Comparison of ENCODE assay signal across 9 mouse cellular contexts in genomic region chr2:157561165-157561836, GRCm38 (mm10). TPM values are rescaled to one million over a fixed set of nuclear protein-coding genes. Genes with fewer than 3 reads are reported as not detected.
DNase-seq lines count a peak whose midpoint lies in the region; ATAC-seq and TF ChIP-seq lines count a peak whose summit lies in the region.
"Had no signal": no experiment of that assay in that cellular context is flagged by ENCODE, and none has a peak within 500 bp of the region (broad histone marks: within the 10 kb centered on the region; RNA-seq: fewer than 3 reads in every experiment).

No protein-coding gene starts in this region.

- H3K4me2 ChIP-seq in forebrain, embryonic 16.5 days (ENCODE audit: low read length): peak overlapping the region; percentile 61
- H3K4me2 ChIP-seq in lung, embryonic 14.5 days: peak overlapping the region; percentile 63

- no peaks in the 10 kb centered on the region for H3K27me3 ChIP-seq in ES-Bruce4 (ENCODE audit: control insufficient read depth, insufficient read depth, low read length, poor library complexity, severe bottlenecking)
- H3K27me3 ChIP-seq in cerebellum, adult 2 months (ENCODE audit: control insufficient read depth, insufficient read depth, low read length): no peaks in the 10 kb centered on the region
- H3K27me3 ChIP-seq in forebrain, embryonic 16.5 days (replicated peaks; ENCODE audit: control insufficient read depth, insufficient read depth, low read length): no peaks in the 10 kb centered on the region
- no peaks in the 10 kb centered on the region for H3K27me3 ChIP-seq in lung, embryonic 14.5 days (ENCODE audit: insufficient read depth, low read length)
- H3K27me3 ChIP-seq: CH12.LX had no signal

- no peak for TF ChIP-seq EP300 in ES-Bruce4 (IDR thresholded peaks at IDR 0.05; ENCODE audit: insufficient read depth, low read depth, low read length)

- H3K4me3 ChIP-seq in ES-Bruce4 (ENCODE audit: low read depth, low read length): peak overlapping the region; percentile 46
- H3K4me3 ChIP-seq in cerebellum, adult 2 months (replicated peaks; ENCODE audit: insufficient read depth, low read depth, low read length): peak overlapping the region; percentile 48
- peak overlapping the region; percentile 51 for H3K4me3 ChIP-seq in forebrain, embryonic 16.5 days (replicated peaks; ENCODE audit: low read length)
- H3K4me3 ChIP-seq in layer of hippocampus, adult 2 months: peak overlapping the region; percentile 59
- peak overlapping the region; percentile 51 for H3K4me3 ChIP-seq in lung, embryonic 14.5 days (ENCODE audit: low read depth, low read length)

- no peak for TF ChIP-seq POLR2A in ES-Bruce4 (IDR thresholded peaks at IDR 0.05; ENCODE audit: insufficient read depth, low read length)
- TF ChIP-seq POLR2A in cerebellum, adult 2 months (IDR thresholded peaks at IDR 0.05; ENCODE audit: borderline replicate concordance, insufficient read depth, low read length): no peak

- intact Hi-C loops in heart, postnatal 36 days (cut with DNase I): no loop called here

- DNase-seq in cerebellum, adult 2 months: peak; percentile 80 to 92
- peak; percentile 76 to 79 for DNase-seq in heart, postnatal 36 days
- DNase-seq in layer of hippocampus, adult 2 months (ENCODE audit: low spot score in 2 of 2): peak in 1 of 2 experiments; percentile 47
- DNase-seq in lung, embryonic 14.5 days: peak; percentile 97
- DNase-seq in ovary, postnatal 14 days (ENCODE audit: low spot score): peak; percentile 69
- DNase-seq in thymus, postnatal 36 days: no peak

- ATAC-seq in forebrain, embryonic 16.5 days: peak; percentile 41
- ATAC-seq in lung, embryonic 14.5 days (ENCODE audit: insufficient read depth): peak; percentile 82

- 48% methylated on average over 27 of the region's 27 CpGs for WGBS in cerebellum, adult 2 months
- 55% methylated on average over 27 of the region's 27 CpGs for WGBS in forebrain, embryonic 16.5 days
- 49% methylated on average over 27 of the region's 27 CpGs for WGBS in lung, embryonic 14.5 days

- peaks cover 2% of the 10 kb centered on the region for H3K4me1 ChIP-seq in ES-Bruce4 (ENCODE audit: control insufficient read depth, insufficient read depth, low read length)
- peaks cover 26% of the 10 kb centered on the region for H3K4me1 ChIP-seq in cerebellum, adult 2 months (ENCODE audit: control insufficient read depth, insufficient read depth, low read length)
- H3K4me1 ChIP-seq in forebrain, embryonic 16.5 days (replicated peaks; ENCODE audit: control insufficient read depth, insufficient read depth, low read length): peaks cover 32% of the 10 kb centered on the region
- no peaks in the 10 kb centered on the region for H3K4me1 ChIP-seq in lung, embryonic 14.5 days (ENCODE audit: insufficient read depth)

- H3K27ac ChIP-seq in ES-Bruce4 (ENCODE audit: insufficient read depth, low read length): no peak overlapping the region
- H3K27ac ChIP-seq in cerebellum, adult 2 months (ENCODE audit: insufficient read depth, low read length): no peak overlapping the region
- H3K27ac ChIP-seq in forebrain, embryonic 16.5 days (ENCODE audit: low read length): peak overlapping the region; percentile 79
- peak overlapping the region; percentile 77 for H3K27ac ChIP-seq in layer of hippocampus, adult 2 months
- peak overlapping the region; percentile 20; the same call in 1 of the 2 replicates for H3K27ac ChIP-seq in lung, embryonic 14.5 days (ENCODE audit: low read depth)

- no peak overlapping the region for H3K9ac ChIP-seq in ES-Bruce4 (ENCODE audit: low read depth, poor library complexity, severe bottlenecking)
- H3K9ac ChIP-seq in forebrain, embryonic 16.5 days (replicated peaks; ENCODE audit: low read depth, low read length): peak overlapping the region; percentile 69
- H3K9ac ChIP-seq in lung, embryonic 14.5 days: 0 out of 2 replicates have a peak overlapping the region, but pooled peaks have one; percentile 24

- peaks cover 17% of the 10 kb centered on the region for H3K36me3 ChIP-seq in ES-Bruce4 (ENCODE audit: control insufficient read depth, insufficient read depth, low read length, poor library complexity, severe bottlenecking)
- peaks cover 33% of the 10 kb centered on the region for H3K36me3 ChIP-seq in forebrain, embryonic 16.5 days (ENCODE audit: control insufficient read depth, insufficient read depth)
- peaks cover 37% of the 10 kb centered on the region for H3K36me3 ChIP-seq in lung, embryonic 14.5 days (ENCODE audit: insufficient read depth)

- TF ChIP-seq CTCF in ES-Bruce4 (IDR thresholded peaks at IDR 0.05; ENCODE audit: low read depth, low read length): no peak
- TF ChIP-seq CTCF in cerebellum, adult 2 months (IDR thresholded peaks at IDR 0.05; ENCODE audit: borderline replicate concordance, insufficient read depth, low read depth, low read length): no peak
- no peak for TF ChIP-seq CTCF in layer of hippocampus, adult 2 months (conservative IDR thresholded peaks at IDR 0.05)
- no peak for TF ChIP-seq CTCF in lung, embryonic 14.5 days (IDR thresholded peaks at IDR 0.05; ENCODE audit: low read depth)

- peaks cover 41% of the 10 kb centered on the region for H3K9me3 ChIP-seq in ES-Bruce4 (replicated peaks; ENCODE audit: control insufficient read depth, insufficient read depth, low read length, poor library complexity, severe bottlenecking)
- H3K9me3 ChIP-seq in forebrain, embryonic 16.5 days (ENCODE audit: control insufficient read depth, low read length): peaks cover 25% of the 10 kb centered on the region
- peaks cover 35% of the 10 kb centered on the region for H3K9me3 ChIP-seq in lung, embryonic 14.5 days (ENCODE audit: low read depth, low read length)

RNA-seq across cellular contexts. Expression of gene Nnat, which starts 1.4 kb away (rescaled TPM):
- polyA plus RNA-seq in ES-Bruce4 (2011; ENCODE audit: insufficient read depth, insufficient read length, low read depth, missing spikeins): 42.8 and 48.6 TPM in 2 replicates
- polyA plus RNA-seq in cerebellum, adult 2 months (2012; rRNA removed): 162 and 198 TPM in 2 replicates
- polyA plus RNA-seq in forebrain, embryonic 16.5 days (2015; fragmentation: Nextera tagmentation; extraction: Ambion mirVana): 5,254 and 7,174 TPM in 2 replicates
- total RNA-seq in heart, postnatal 36 days (2021): under 1 TPM; 0.51 to 0.89 TPM
- total RNA-seq in layer of hippocampus, adult 2 months (2021): 100 to 1,000 TPM; 437 to 558 TPM
- 414 and 435 TPM in 2 replicates for polyA plus RNA-seq in lung, embryonic 14.5 days (2014; fragmentation: Nextera tagmentation; extraction: Ambion mirVana)

RNA-seq across cellular contexts. Expression of gene Blcap, which starts 9.8 kb away (rescaled TPM):
- 49.1 and 56.7 TPM in 2 replicates for polyA plus RNA-seq in ES-Bruce4 (2011; ENCODE audit: insufficient read depth, insufficient read length, low read depth, missing spikeins)
- polyA plus RNA-seq in cerebellum, adult 2 months (2012; rRNA removed): 124 and 133 TPM in 2 replicates
- polyA plus RNA-seq in forebrain, embryonic 16.5 days (2015; fragmentation: Nextera tagmentation; extraction: Ambion mirVana): 196 and 239 TPM in 2 replicates
- total RNA-seq in heart, postnatal 36 days (2021): 10 to 100 TPM; 46.0 to 53.7 TPM
- 100 to 1,000 TPM; 131 to 139 TPM for total RNA-seq in layer of hippocampus, adult 2 months (2021)
- polyA plus RNA-seq in lung, embryonic 14.5 days (2014; fragmentation: Nextera tagmentation; extraction: Ambion mirVana): 49.3 and 49.8 TPM in 2 replicates

Comparison
In these comparisons a context has a peak if more than half of its experiments do, and no peak if none do; other contexts are left out.
1. H3K27ac ChIP-seq: peak in forebrain, embryonic 16.5 days (single experiment), layer of hippocampus, adult 2 months (single experiment) and lung, embryonic 14.5 days (single experiment); none in ES-Bruce4 (single experiment) and cerebellum, adult 2 months (single experiment).
2. DNase-seq: peak in cerebellum, adult 2 months (2 of 2), heart, postnatal 36 days (2 of 2), lung, embryonic 14.5 days (single experiment) and ovary, postnatal 14 days (single experiment); none in thymus, postnatal 36 days (0 of 2).
3. RNA of gene Nnat, which starts 1.4 kb away (polyA plus RNA-seq): 5,254 to 7,174 TPM in forebrain, embryonic 16.5 days; 414 to 435 TPM in lung, embryonic 14.5 days, 162 to 198 TPM in cerebellum, adult 2 months and 42.8 to 48.6 TPM in ES-Bruce4; every median in the first group is over 10 times any median in the second.
4. Peak in every context shown above with its lines, with median percentiles within 50 percentile points of each other: H3K4me3 ChIP-seq.